Mouse (Mus musculus): ENCODE data around the gene Foxj3. TPM values are rescaled to one million over a fixed set of nuclear protein-coding genes. Genes with fewer than 3 reads are reported as not detected.
A peak's percentile ranks its signal among the peaks of the same experiment; 100 is the strongest.

Gene Foxj3
- polyA plus RNA-seq, 1 experiment from 2014 or later = 29.2 TPM

GRCm38 (mm10) chr4:119531813-119532212 is 5.0 kb upstream of the Foxj3 start:
- Histone ChIP-seq H3K9ac (replicated peaks) (no peak overlapping the region), H3K27me3 (no peaks in the 10 kb centered on the region), H3K4me1 (no peaks in the 10 kb centered on the region), H3K4me2 (replicated peaks) (no peak overlapping the region), H3K27ac (replicated peaks) (no peak overlapping the region), H3K36me3 (no peaks in the 10 kb centered on the region), H3K4me3 (no peak overlapping the region), H3K9me3 (no peaks in the 10 kb centered on the region)
- ATAC-seq (ENCODE audit: low FRiP score, low read depth) = no peak
- 68% methylated on average over 2 of the region's 2 CpGs for WGBS

GRCm38 (mm10) chr4:119535103-119535502 is 1.7 kb upstream of the Foxj3 start:
- WGBS = 56% methylated on average over 4 of the region's 4 CpGs
- no peaks in the 10 kb centered on the region for H3K27me3 ChIP-seq
- no peak overlapping the region for H3K27ac ChIP-seq (replicated peaks)
- no peak overlapping the region for H3K4me3 ChIP-seq
- no peak overlapping the region for H3K4me2 ChIP-seq (replicated peaks)
- H3K9ac ChIP-seq (replicated peaks) = no peak overlapping the region
- H3K4me1 ChIP-seq = peaks cover 8% of the 10 kb centered on the region; the same call in 1 of the 2 replicates
- no peak for ATAC-seq (ENCODE audit: low FRiP score, low read depth)
- H3K36me3 ChIP-seq = no peaks in the 10 kb centered on the region
- no peaks in the 10 kb centered on the region for H3K9me3 ChIP-seq

GRCm38 (mm10) chr4:119537436-119537835 is 632 bp downstream of the Foxj3 start:
- Histone ChIP-seq H3K4me2 (replicated peaks) (no peak overlapping the region), H3K4me3 (no peak overlapping the region), H3K4me1 (peaks cover 17% of the 10 kb centered on the region), H3K27me3 (no peaks in the 10 kb centered on the region), H3K9me3 (no peaks in the 10 kb centered on the region), H3K9ac (replicated peaks) (no peak overlapping the region), H3K36me3 (no peaks in the 10 kb centered on the region), H3K27ac (replicated peaks) (no peak overlapping the region)
- 68% methylated on average over 4 of the region's 4 CpGs for WGBS
- no peak for ATAC-seq (ENCODE audit: low FRiP score, low read depth)

- under 1% methylated on average over 84 of the region's 85 CpGs for WGBS
- ATAC-seq (ENCODE audit: low FRiP score, low read depth) = peak; percentile 94
- peak within 1 kb of the TSS; percentile 95 for H3K9ac ChIP-seq (replicated peaks)
- H3K4me1 ChIP-seq = peaks cover 17% of the 10 kb centered on the region
- H3K4me2 ChIP-seq (replicated peaks) = peak within 1 kb of the TSS; percentile 74
- peak within 1 kb of the TSS; percentile 97 for H3K4me3 ChIP-seq
- H3K27ac ChIP-seq (replicated peaks) = peak within 1 kb of the TSS; percentile 98
- no peaks in the 10 kb centered on the region for H3K27me3 ChIP-seq
- H3K9me3 ChIP-seq = no peaks in the 10 kb centered on the region
- no peaks in the 10 kb centered on the region for H3K36me3 ChIP-seq
Measured at GRCm38 (mm10) chr4:119539031-119539824, 2.4 kb downstream of the Foxj3 start, which contains the start of gene Frg2f1. Frg2f1 (minus strand) TSS chr4:119539529.

- H3K27me3 ChIP-seq = no peaks in the 10 kb centered on the region
- peaks cover 17% of the 10 kb centered on the region for H3K4me1 ChIP-seq
- peak overlapping the region; percentile 98 for H3K27ac ChIP-seq (replicated peaks)
- H3K9ac ChIP-seq (replicated peaks) = peak overlapping the region; percentile 95
- H3K4me2 ChIP-seq (replicated peaks) = peak overlapping the region; percentile 74
- peak overlapping the region; percentile 97 for H3K4me3 ChIP-seq
- under 1% methylated on average over 40 of the region's 76 CpGs for WGBS
- no peaks in the 10 kb centered on the region for H3K9me3 ChIP-seq
- peak; percentile 90 for ATAC-seq (ENCODE audit: low FRiP score, low read depth)
- no peaks in the 10 kb centered on the region for H3K36me3 ChIP-seq
Measured at GRCm38 (mm10) chr4:119539836-119540532, 3.2 kb downstream of the Foxj3 start.

- H3K27me3 ChIP-seq = no peaks in the 10 kb centered on the region
- 7% methylated on average over 10 of the region's 10 CpGs for WGBS
- peak overlapping the region; percentile 98; the same call in 1 of the 2 replicates for H3K27ac ChIP-seq (replicated peaks)
- peak overlapping the region; percentile 95 for H3K9ac ChIP-seq (replicated peaks)
- peak overlapping the region; percentile 74 for H3K4me2 ChIP-seq (replicated peaks)
- ATAC-seq (ENCODE audit: low FRiP score, low read depth) = no peak
- H3K36me3 ChIP-seq = no peaks in the 10 kb centered on the region
- peak overlapping the region; percentile 97 for H3K4me3 ChIP-seq
- no peaks in the 10 kb centered on the region for H3K9me3 ChIP-seq
- H3K4me1 ChIP-seq = peaks cover 17% of the 10 kb centered on the region
Measured at GRCm38 (mm10) chr4:119540533-119540890, 3.7 kb downstream of the Foxj3 start.

GRCm38 (mm10) chr4:119550864-119551263 is 14.1 kb downstream of the Foxj3 start:
- Histone ChIP-seq H3K9ac (replicated peaks) (no peak overlapping the region), H3K4me3 (no peak overlapping the region), H3K9me3 (no peaks in the 10 kb centered on the region), H3K36me3 (no peaks in the 10 kb centered on the region), H3K27ac (replicated peaks) (no peak overlapping the region), H3K4me2 (replicated peaks) (no peak overlapping the region), H3K27me3 (no peaks in the 10 kb centered on the region), H3K4me1 (peaks cover 4% of the 10 kb centered on the region; the same call in 1 of the 2 replicates)
- ATAC-seq (ENCODE audit: low FRiP score, low read depth) = no peak
- 94% methylated on average over 1 of the region's 1 CpGs for WGBS

- H3K9me3 ChIP-seq = no peaks in the 10 kb centered on the region
- no peaks in the 10 kb centered on the region for H3K27me3 ChIP-seq
- no peak overlapping the region for H3K4me3 ChIP-seq
- H3K4me1 ChIP-seq = peaks cover 4% of the 10 kb centered on the region; the same call in 1 of the 2 replicates
- H3K4me2 ChIP-seq (replicated peaks) = no peak overlapping the region
- WGBS = 76% methylated on average over 2 of the region's 2 CpGs
- no peak overlapping the region for H3K27ac ChIP-seq (replicated peaks)
- H3K36me3 ChIP-seq = no peaks in the 10 kb centered on the region
- ATAC-seq (ENCODE audit: low FRiP score, low read depth) = no peak
- H3K9ac ChIP-seq (replicated peaks) = no peak overlapping the region
Measured at GRCm38 (mm10) chr4:119555466-119555865, 18.7 kb downstream of the Foxj3 start.

- Histone ChIP-seq H3K4me3 (no peak overlapping the region), H3K36me3 (peaks cover 3% of the 10 kb centered on the region; the same call in 1 of the 2 replicates), H3K4me1 (no peaks in the 10 kb centered on the region), H3K9me3 (no peaks in the 10 kb centered on the region), H3K4me2 (replicated peaks) (no peak overlapping the region), H3K27me3 (no peaks in the 10 kb centered on the region), H3K9ac (replicated peaks) (no peak overlapping the region), H3K27ac (replicated peaks) (no peak overlapping the region)
- no peak for ATAC-seq (ENCODE audit: low FRiP score, low read depth)
Measured at GRCm38 (mm10) chr4:119563136-119563535, 26.3 kb downstream of the Foxj3 start.

GRCm38 (mm10) chr4:119566322-119566835 is 29.6 kb downstream of the Foxj3 start:
- H3K4me1 ChIP-seq = no peaks in the 10 kb centered on the region
- ATAC-seq (ENCODE audit: low FRiP score, low read depth) = no peak
- 89% methylated on average over 4 of the region's 4 CpGs for WGBS
- H3K27me3 ChIP-seq = no peaks in the 10 kb centered on the region
- no peaks in the 10 kb centered on the region for H3K9me3 ChIP-seq
- H3K4me3 ChIP-seq = no peak overlapping the region
- peaks cover 3% of the 10 kb centered on the region; the same call in 1 of the 2 replicates for H3K36me3 ChIP-seq
- no peak overlapping the region for H3K27ac ChIP-seq (replicated peaks)
- H3K9ac ChIP-seq (replicated peaks) = no peak overlapping the region
- no peak overlapping the region for H3K4me2 ChIP-seq (replicated peaks)

GRCm38 (mm10) chr4:119572682-119573081 is 35.9 kb downstream of the Foxj3 start:
- no peaks in the 10 kb centered on the region for H3K9me3 ChIP-seq
- 96% methylated on average over 3 of the region's 3 CpGs for WGBS
- peaks cover 4% of the 10 kb centered on the region for H3K36me3 ChIP-seq
- no peak overlapping the region for H3K27ac ChIP-seq (replicated peaks)
- no peaks in the 10 kb centered on the region for H3K27me3 ChIP-seq
- no peak overlapping the region for H3K4me3 ChIP-seq
- H3K4me1 ChIP-seq = no peaks in the 10 kb centered on the region
- no peak overlapping the region for H3K9ac ChIP-seq (replicated peaks)
- H3K4me2 ChIP-seq (replicated peaks) = no peak overlapping the region
- ATAC-seq (ENCODE audit: low FRiP score, low read depth) = no peak

- H3K27ac ChIP-seq (replicated peaks) = no peak overlapping the region
- ATAC-seq (ENCODE audit: low FRiP score, low read depth) = no peak
- no peaks in the 10 kb centered on the region for H3K9me3 ChIP-seq
- H3K36me3 ChIP-seq = peaks cover 8% of the 10 kb centered on the region
- H3K4me3 ChIP-seq = no peak overlapping the region
- H3K4me2 ChIP-seq (replicated peaks) = no peak overlapping the region
- 82% methylated on average over 2 of the region's 2 CpGs for WGBS
- H3K9ac ChIP-seq (replicated peaks) = no peak overlapping the region
- H3K4me1 ChIP-seq = no peaks in the 10 kb centered on the region
- H3K27me3 ChIP-seq = no peaks in the 10 kb centered on the region
Measured at GRCm38 (mm10) chr4:119574504-119574903, 37.7 kb downstream of the Foxj3 start.

Data from midbrain, embryonic 12.5 days (tissue).